Mouse (Mus musculus): ENCODE results near the gene Cd247. TPM values are rescaled to one million over a fixed set of nuclear protein-coding genes. Genes with fewer than 3 reads are reported as not detected.
A peak's percentile ranks its signal among the peaks of the same experiment; 100 is the strongest.

The Cd247 gene
- total RNA-seq, 2 experiments from 2014 or later = 0.17 to 0.38 TPM

DNA sequence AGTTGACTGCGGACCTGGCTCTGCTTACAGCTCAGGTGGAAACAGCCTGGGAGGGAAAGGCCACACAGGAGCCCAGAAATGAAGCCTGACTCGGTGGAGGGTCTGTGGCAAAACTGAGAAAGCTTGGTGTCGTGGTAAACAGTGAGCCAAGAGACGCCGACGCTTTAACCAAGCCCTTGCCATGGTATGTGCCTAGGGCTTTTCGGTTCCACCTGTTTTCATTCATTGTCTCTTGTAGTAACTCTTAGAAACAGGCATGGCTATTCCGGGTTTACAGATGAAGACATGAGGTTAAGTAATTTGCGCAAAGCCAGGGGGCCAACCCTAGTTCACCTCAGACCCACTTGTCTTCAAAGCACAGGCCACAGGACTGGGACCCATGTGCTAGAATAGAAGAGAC, 23.9 kb upstream of the Cd247 start:
- Histone ChIP-seq H3K4me3 (peak overlapping the region; percentile 74), H3K27ac (peak overlapping the region; percentile 99)
- no peak for DNase-seq
- no peak for TF ChIP-seq CTCF (IDR thresholded peaks at IDR 0.05)
- intact Hi-C loops (cut with DNase I) = no loop called here

DNA sequence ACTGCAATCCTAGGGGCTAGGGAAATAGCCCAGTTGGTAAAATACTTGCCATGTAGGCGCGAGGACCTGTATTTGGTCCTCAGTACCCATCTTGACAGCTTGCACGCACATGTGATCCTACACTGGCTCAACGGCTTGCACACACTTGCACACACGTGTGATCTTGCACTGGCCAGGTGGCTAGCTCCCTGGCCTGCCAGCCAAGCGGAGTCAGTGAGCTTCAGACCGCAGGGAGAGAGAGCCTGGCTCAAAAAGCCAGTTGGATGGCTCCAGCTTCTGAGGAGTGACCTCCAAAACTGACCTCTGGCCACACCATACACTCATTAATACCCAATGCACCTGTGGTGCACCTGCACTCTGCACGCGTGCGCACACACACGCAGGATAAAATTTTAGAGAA, 23.4 kb upstream of the Cd247 start:
- no peak for DNase-seq
- intact Hi-C loops (cut with DNase I) = no loop called here
- TF ChIP-seq CTCF (IDR thresholded peaks at IDR 0.05) = no peak
- Histone ChIP-seq H3K27ac (peak overlapping the region; percentile 99), H3K4me3 (peak overlapping the region; percentile 74)

DNA sequence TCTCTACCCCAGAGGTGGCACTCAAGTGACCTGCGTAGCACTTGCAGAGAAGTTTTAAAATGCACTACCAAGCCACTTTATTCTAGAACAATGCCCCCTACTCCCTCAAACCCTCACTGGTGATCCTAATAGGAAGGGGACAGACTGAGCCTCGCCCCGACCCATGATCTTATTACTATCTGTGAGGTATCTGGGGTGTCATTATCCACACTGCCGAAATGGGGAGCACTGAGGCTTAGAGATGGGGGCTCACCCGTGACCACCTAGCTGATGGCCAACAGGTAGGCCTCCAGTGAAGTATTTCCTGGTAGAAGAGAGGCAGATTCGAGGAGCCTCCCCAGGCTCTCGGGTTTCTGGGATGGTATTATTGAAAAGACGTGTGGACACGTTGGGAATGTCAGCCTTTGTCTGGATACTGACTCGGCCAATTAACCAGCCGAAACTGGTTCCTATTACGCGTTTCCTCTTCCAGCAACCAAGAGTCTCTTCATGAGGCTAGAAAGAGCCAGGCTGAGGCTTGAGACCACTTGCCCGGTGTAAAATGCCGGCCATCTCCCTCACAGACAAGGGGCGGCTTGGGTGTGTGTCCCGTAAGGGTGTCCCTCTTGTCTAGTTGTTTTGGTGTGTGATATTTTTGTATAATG, 22.7 kb upstream of the Cd247 start:
- no peak for DNase-seq
- intact Hi-C loops (cut with DNase I) = no loop called here
- H3K27ac ChIP-seq = peak overlapping the region; percentile 32; the same call in 1 of the 2 replicates
- no peak for TF ChIP-seq CTCF (IDR thresholded peaks at IDR 0.05)
- peak overlapping the region; percentile 21; the same call in 1 of the 2 replicates for H3K4me3 ChIP-seq

DNA sequence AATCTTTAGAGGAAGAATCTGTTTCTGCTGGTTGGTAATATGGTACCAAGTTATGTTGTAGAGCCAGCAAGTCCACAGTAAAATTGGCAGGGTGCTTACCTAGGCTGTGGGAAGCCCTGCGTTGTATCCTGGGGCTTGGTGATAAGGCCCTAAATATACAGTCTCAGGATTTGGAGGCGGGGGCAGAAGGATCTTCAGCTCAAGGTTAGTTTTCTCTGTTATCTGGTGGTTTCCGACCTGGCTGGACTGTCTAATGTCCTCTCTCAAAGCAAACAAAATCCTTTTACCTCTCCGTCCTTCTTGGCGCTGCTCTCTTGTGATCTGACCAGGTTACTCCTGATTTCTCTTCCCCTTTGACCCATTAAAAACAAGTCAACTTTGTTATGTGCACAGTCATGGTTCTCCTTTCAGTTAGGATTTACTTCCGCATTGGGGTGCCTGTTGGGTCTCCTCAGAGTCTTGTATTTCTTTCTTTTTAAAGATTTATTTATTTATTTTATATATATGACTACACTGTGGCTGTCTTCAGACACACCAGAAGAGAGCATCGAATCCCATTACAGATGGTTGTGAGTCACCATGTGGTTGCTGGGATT, 22.1 kb upstream of the Cd247 start:
- Histone ChIP-seq H3K4me3 (peak overlapping the region; percentile 21; the same call in 1 of the 2 replicates), H3K27ac (peak overlapping the region; percentile 32; the same call in 1 of the 2 replicates)
- no peak for DNase-seq
- no peak for TF ChIP-seq CTCF (IDR thresholded peaks at IDR 0.05)
- intact Hi-C loops (cut with DNase I) = no loop called here

DNA sequence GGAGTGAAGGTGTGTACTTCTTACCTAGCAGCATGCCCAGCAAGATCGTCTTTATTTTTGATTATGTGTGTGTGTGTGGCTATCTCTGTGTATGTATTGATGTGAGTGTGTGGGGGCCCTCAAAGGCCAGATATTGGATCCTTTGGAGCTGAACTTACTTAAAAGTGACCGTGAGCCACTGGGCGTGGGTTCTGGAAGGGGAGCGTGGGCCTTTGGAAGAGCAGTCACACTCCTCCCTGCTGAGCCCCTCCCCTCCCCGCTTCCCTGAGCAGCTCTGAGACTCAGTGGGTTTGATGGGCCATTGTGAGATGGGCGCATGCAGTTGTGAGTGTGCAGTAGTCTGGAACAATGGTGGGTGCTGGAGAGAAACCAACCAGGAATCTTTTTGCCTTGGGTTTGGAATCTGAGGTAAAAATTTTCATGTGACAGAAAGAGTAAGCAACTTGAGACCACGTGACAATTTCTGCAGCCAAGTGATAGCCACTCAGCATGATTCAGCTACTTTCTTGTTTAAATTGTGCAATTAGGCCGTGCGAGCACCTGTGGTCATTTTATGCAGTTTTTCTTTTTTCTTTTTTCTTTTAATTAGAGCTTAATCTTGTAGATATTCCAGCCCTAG, 19.5 kb upstream of the Cd247 start:
- intact Hi-C loops (cut with DNase I) = no loop called here
- TF ChIP-seq CTCF (IDR thresholded peaks at IDR 0.05) = no peak
- DNase-seq = no peak
- Histone ChIP-seq H3K4me3 (no peak overlapping the region), H3K27ac (no peak overlapping the region; the same call in 1 of the 2 replicates)

DNA sequence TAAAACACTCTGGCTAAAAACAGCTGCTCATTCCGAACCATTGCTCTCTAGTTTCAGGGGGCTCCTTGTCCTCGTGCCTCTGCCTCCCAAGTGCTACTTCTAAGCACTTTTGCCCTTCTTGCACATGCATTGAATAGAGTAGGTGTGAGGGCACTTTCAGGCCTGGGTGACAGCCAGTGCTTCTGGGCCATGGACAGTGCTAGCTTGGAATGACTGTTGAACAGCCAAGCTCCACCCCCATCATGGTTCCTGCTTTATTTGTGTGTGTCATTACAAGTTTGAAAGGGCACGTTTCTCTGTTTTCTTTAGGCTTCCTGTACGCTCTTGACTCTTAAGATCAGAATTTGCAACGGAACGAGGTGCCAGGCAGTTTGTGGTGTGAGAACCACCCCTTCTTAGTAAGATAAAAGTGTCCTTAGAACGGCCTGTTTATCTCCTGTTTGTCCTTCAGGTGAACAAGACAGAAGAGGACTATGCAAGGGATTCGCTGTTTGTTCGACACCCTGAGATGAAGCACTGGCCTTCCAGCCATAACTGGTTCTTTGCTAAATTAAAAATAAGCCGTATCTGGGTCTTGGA, 18.2 kb upstream of the Cd247 start:
- no peak for DNase-seq
- H3K27ac ChIP-seq = peak overlapping the region; percentile 28; the same call in 1 of the 2 replicates
- H3K4me3 ChIP-seq = no peak overlapping the region
- TF ChIP-seq CTCF (IDR thresholded peaks at IDR 0.05) = no peak
- intact Hi-C loops (cut with DNase I) = loop anchor here (10.0 kb wide), 2 partner anchors 235 to 605 kb away; partner anchors contain the start of genes Pou2f1 and Tada1

DNA sequence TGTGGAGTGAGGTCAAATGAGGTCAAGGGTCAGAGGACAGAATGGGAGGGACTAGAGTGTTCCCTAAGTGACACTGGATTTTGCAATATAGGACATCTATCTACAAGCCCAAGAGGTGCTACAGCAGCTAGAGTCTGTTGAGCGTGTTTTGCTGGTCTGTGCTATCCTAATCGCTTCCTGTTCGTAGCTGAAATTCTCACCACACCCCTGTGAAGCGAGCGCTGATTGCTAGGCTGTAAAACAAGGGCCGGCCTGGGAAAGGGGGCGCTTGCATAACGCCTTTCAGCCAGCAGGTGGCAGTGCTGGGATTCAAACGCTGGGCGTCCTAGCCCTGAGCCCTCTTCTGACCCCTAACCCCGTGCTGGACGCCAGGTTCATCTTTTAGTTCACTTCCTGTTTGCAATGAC, 17.0 kb upstream of the Cd247 start:
- Histone ChIP-seq H3K27ac (peak overlapping the region; percentile 12; the same call in 1 of the 2 replicates), H3K4me3 (peak overlapping the region; percentile 33; the same call in 1 of the 2 replicates)
- DNase-seq = peak; percentile 84
- intact Hi-C loops (cut with DNase I) = loop anchor here (10.0 kb wide), 2 partner anchors 233 to 603 kb away; partner anchors contain the start of genes Pou2f1 and Tada1
- TF ChIP-seq CTCF (IDR thresholded peaks at IDR 0.05) = peak; percentile 95

DNA sequence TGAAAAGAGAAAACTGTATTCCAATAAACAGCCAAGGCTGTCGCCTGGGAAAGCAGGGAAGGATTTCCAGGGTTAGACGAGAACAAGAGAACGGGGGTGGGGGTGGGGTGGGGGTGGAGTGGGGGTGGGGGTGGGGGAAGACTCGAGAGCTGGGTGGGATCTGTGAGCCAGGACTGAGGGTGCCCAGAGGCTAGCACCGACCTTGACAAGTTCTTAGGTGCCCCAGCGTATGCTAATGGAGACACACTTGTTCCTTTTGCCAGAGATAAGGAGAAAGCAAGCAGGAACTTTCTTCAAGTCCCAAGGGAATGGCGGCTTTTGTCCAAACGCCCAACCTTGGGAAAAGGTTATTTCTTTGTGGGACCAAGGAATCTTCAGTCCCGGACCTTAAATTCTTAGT, 16.5 kb upstream of the Cd247 start:
- no peak for DNase-seq
- Histone ChIP-seq H3K4me3 (peak overlapping the region; percentile 33; the same call in 1 of the 2 replicates), H3K27ac (no peak overlapping the region; the same call in 1 of the 2 replicates)
- no peak for TF ChIP-seq CTCF (IDR thresholded peaks at IDR 0.05)
- intact Hi-C loops (cut with DNase I) = loop anchor here (10.0 kb wide), 2 partner anchors 233 to 603 kb away; partner anchors contain the start of genes Pou2f1 and Tada1

DNA sequence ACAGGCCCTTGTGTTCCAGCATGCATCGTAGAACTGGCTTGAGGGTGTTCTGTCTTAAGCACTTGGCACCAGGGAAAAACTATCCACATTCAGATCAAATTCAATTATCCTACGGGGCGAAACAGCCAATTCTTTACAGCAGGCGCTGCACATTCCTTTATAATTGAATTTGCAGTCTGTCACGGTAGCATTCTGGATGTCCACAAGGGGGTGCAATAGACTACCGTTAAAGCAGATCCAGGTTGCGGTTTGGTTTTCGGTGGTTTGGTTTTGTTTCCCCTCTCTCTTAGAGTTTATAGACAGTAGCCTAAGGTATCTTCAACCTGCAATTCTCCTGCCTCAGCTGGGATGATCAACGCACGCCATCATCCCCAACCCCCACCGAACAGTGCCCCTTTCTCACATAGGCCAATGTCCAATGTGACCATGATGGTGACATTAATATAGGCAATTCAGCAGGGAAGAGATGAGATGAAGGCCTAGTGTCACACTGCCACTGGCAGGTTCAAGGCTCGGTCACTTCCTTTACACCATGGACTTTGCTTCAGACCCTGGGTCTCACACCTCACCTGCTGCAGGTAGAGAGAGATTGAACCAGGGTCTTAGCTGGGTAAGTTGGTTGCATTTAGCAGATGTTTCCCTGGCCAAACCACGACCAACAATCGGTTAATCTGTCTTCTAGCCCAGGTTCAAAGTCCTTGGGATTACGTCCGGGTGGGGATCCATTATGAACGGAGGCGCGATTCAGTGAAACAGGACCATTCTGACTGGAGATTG, 12.8 kb upstream of the Cd247 start:
- Histone ChIP-seq H3K4me3 (peak overlapping the region; percentile 61), H3K27ac (no peak overlapping the region)
- intact Hi-C loops (cut with DNase I) = loop anchor here (2.0 to 10.0 kb wide), 4 partner anchors 191 to 599 kb away; partner anchors contain the start of genes Pou2f1 and Tada1
- peak; percentile 84 for TF ChIP-seq CTCF (IDR thresholded peaks at IDR 0.05)
- no peak for DNase-seq

DNA sequence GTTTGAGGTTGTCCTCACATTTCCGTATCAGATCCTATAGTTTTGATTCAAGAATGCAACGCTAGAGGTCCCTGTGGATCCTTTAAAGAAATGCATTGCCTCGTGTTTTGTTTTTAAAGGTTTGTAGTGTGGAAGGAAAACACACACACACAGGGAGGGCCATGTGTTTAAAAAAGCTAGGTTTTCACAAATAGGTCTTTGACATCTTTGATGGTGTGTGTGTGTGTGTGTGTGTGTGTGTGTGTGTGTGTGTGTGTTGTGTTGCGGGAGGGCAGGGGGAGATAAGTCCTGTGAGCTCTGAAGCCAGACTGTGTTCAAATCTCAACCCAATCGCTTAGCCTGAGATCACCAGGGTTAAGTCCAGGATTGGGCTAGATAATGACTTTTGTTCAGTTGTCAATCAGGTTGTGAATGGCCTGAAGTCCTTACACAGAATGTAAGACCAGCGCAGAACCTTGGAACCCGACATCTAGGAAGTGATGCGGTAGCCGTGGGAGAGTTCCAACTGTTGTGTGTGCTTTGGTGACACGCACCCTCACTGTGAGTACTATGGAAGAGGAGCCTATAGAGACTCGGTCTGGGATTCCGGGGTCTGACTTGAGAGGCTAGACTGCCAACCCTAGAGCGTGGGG, 8.4 kb upstream of the Cd247 start:
- no peak for DNase-seq
- Histone ChIP-seq H3K4me3 (peak overlapping the region; percentile 70), H3K27ac (peak overlapping the region; percentile 66)
- TF ChIP-seq CTCF (IDR thresholded peaks at IDR 0.05) = peak; percentile 47
- intact Hi-C loops (cut with DNase I) = loop anchor here (1.0 to 10.0 kb wide), 4 partner anchors 78 to 595 kb away; partner anchors contain the start of genes Pou2f1 and Tada1

DNA sequence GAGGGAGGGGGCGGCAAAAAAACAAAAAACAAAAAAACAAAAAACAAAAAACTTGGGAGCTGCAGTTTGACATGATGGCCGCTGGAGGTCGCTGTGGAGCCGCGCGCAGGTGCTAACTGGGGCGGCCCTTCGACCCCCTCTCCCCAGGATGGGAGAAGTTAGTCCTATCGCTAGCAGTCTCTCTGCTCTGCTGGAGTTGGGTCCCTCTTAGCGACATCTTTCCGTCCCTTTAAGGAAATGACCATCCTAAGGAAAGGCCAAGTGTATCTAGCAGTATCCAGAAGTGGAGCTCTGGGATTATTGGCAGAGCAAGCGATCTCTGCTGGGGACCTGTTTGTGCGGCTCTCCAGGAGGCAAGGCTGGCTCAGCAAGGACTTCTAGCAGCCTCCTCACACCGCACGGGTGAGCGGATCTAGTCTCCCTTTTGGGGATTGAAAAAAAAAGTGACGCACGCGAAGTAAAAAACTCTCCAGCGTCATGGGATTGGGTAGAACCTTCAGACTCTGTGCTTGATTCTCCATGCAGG, 7.8 kb upstream of the Cd247 start:
- Histone ChIP-seq H3K27ac (peak overlapping the region; percentile 66), H3K4me3 (peak overlapping the region; percentile 70)
- peak; percentile 51 for DNase-seq
- peak; percentile 91 for TF ChIP-seq CTCF (IDR thresholded peaks at IDR 0.05)
- intact Hi-C loops (cut with DNase I) = loop anchor here (1.0 to 5.0 kb wide), 2 partner anchors 78 to 112 kb away; no protein-coding TSS in a partner anchor

Measured in gastrocnemius, adult 2 months (tissue).